Mouse (Mus musculus): ENCODE measurements around the gene Sgms1. TPM values are rescaled to one million over a fixed set of nuclear protein-coding genes. Genes with fewer than 3 reads are reported as not detected.

Sgms1 gene
- polyA plus RNA-seq, 1 experiment from 2014 or later = 45.0 TPM

DNA sequence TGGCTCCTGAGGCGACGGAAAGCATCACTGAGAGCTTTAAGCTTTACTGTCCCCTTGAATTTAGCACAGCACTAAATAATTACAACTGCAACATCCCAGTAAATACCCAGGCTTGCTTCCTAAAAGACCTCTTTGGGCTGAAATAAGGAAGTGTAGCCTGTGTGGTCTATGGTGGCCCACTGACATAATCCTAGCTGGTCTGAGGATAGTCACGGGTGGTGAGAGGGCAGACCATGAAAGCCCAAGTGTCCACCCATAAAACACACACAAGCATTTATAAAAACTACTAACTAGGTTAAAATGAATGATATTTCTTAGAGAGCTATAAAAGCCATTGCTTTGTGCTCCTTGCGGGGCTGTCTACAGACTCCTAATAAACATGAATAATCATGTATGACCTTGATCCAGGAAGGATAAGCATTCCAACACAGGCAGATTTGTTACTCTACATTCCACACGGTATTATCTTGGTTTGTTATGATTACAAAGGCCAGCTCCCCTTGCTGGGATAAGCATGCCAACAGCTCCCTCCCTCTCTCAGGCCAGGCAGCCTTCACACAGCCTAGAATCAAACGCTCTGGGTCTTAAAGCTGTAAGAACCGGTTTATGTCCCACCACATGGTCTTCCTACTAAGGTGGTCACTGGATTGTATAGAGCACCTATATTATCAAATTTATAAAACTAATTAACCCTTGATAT is 40.4 kb downstream of the Sgms1 start:
- Histone ChIP-seq H3K4me1 (replicated peaks) (peaks cover 57% of the 10 kb centered on the region), H3K9me3 (replicated peaks) (no peaks in the 10 kb centered on the region), H3K4me3 (no peak overlapping the region), H3K4me2 (no peak overlapping the region), H3K27ac (ENCODE audit: poor library complexity, severe bottlenecking) (peak overlapping the region; percentile 79), H3K27me3 (replicated peaks) (no peaks in the 10 kb centered on the region), H3K9ac (no peak overlapping the region), H3K36me3 (0 out of 2 replicates have a peak, but pooled peaks cover 2% of the 10 kb centered on the region)
- 35% methylated on average over 7 of the region's 7 CpGs for WGBS
- peak; percentile 30; the same call in 1 of the 2 replicates for ATAC-seq (ENCODE audit: insufficient number of reproducible peaks, low FRiP score)

GRCm38 (mm10) chr19:32347491-32347890 is 42.0 kb downstream of the Sgms1 start:
- WGBS = 82% methylated on average over 5 of the region's 5 CpGs

DNA sequence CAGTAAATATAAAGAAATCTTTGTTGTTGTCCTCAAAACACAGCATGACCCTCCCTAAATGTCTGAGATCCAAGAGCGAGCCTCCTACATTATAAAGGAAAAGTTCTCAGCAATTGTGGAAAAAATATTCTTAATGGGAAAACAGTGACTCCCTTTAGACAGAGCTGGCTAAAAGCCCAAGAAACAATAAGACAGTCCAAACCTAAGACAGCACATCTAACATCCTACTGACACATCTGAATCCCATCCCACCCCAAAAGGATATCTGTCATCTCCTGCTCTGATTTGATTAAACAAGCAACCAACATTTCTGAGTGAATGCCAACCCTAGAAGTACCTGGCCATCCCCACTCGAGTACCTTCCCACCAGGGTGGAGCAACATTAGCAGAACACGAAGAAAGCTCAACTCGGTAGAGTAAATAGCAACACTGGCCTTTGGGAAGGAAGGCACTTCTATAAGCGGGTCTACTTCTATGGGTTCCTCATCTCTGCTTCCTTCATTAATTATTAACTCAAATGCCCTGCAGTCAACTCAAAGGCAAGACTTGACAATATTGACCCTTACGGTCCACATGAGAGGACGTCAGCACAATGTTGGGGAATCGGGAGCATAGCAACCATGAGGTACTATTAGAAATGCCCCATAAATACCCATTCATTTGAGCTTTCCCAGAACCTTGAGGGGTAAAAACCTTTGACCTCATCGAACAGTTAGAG is 42.7 kb downstream of the Sgms1 start:
- peaks cover 75% of the 10 kb centered on the region for H3K4me1 ChIP-seq (replicated peaks)
- 80% methylated on average over 9 of the region's 9 CpGs for WGBS

More at GRCm38 (mm10) chr19:32347491-32347890, 42.0 kb downstream of the Sgms1 start:
- ATAC-seq (ENCODE audit: insufficient number of reproducible peaks, low FRiP score) = no peak
- H3K9me3 ChIP-seq (replicated peaks) = no peaks in the 10 kb centered on the region
- H3K4me2 ChIP-seq = no peak overlapping the region
- H3K9ac ChIP-seq = no peak overlapping the region
- 0 out of 2 replicates have a peak, but pooled peaks cover 2% of the 10 kb centered on the region for H3K36me3 ChIP-seq
- peaks cover 68% of the 10 kb centered on the region for H3K4me1 ChIP-seq (replicated peaks)
- peak overlapping the region; percentile 83; the same call in 1 of the 2 replicates for H3K27ac ChIP-seq (ENCODE audit: poor library complexity, severe bottlenecking)
- no peaks in the 10 kb centered on the region for H3K27me3 ChIP-seq (replicated peaks)
- no peak overlapping the region for H3K4me3 ChIP-seq

DNA sequence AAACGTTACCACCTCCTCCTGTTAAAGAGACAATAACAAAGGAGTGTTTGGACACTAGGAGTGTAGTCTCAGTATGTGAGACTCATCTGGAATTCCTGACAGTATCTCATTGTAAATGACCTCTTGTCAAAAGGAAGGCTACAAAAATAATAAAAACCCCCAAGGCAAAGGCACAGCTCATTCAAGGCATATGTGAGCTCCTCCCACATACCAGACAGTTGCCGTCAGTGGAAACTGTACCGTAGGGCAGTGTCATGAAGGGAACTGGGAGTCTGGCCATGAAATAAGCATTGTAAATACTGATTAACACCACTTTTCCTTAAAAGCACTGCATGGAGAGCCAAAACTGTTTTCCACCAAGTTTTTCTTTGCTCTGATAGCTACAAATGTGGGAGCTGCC is 43.3 kb downstream of the Sgms1 start:
- Histone ChIP-seq H3K4me2 (no peak overlapping the region), H3K27me3 (replicated peaks) (no peaks in the 10 kb centered on the region), H3K9ac (no peak overlapping the region), H3K27ac (ENCODE audit: poor library complexity, severe bottlenecking) (peak overlapping the region; percentile 83), H3K4me3 (no peak overlapping the region), H3K9me3 (replicated peaks) (no peaks in the 10 kb centered on the region), H3K36me3 (0 out of 2 replicates have a peak, but pooled peaks cover 2% of the 10 kb centered on the region), H3K4me1 (replicated peaks) (peaks cover 80% of the 10 kb centered on the region)
- peak; percentile 79 for ATAC-seq (ENCODE audit: insufficient number of reproducible peaks, low FRiP score)
- 19% methylated on average over 3 of the region's 3 CpGs for WGBS

More for the DNA sequence above, 42.7 kb downstream of the Sgms1 start:
- Histone ChIP-seq H3K27me3 (replicated peaks) (no peaks in the 10 kb centered on the region), H3K27ac (ENCODE audit: poor library complexity, severe bottlenecking) (peak overlapping the region; percentile 83), H3K9me3 (replicated peaks) (no peaks in the 10 kb centered on the region), H3K4me3 (no peak overlapping the region), H3K4me2 (0 out of 2 replicates have a peak overlapping the region, but pooled peaks have one; percentile 4), H3K36me3 (0 out of 2 replicates have a peak, but pooled peaks cover 2% of the 10 kb centered on the region), H3K9ac (no peak overlapping the region)
- ATAC-seq (ENCODE audit: insufficient number of reproducible peaks, low FRiP score) = no peak

DNA sequence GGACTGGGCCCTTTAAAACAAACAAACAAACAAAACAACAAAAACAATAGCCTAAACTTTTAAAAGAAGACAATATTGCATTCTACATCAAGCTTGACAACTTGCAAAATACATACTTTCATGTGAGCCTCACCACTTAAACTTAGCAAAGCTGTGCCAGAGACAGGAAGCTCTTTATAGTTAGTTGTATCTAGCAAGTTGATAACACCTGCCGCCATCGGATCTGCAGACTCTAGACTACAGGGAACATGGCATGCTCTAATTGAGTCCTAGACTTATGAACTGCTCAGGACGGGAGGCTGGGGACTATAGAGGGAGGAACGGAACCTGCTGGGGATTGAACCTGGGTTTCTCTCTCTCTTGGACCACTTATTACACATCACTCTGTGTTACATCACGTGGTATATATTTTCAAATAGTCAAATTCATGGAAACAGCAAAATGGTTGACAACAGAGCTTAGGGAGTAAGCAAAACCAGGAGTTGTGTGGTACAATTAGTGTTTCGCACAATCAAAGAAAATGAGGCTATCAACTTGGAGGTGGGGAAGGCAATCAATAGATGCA is 44.3 kb downstream of the Sgms1 start:
- Histone ChIP-seq H3K4me3 (no peak overlapping the region), H3K9me3 (replicated peaks) (no peaks in the 10 kb centered on the region), H3K4me2 (no peak overlapping the region), H3K4me1 (replicated peaks) (peaks cover 84% of the 10 kb centered on the region), H3K9ac (no peak overlapping the region), H3K36me3 (0 out of 2 replicates have a peak, but pooled peaks cover under 1% of the 10 kb centered on the region), H3K27me3 (replicated peaks) (no peaks in the 10 kb centered on the region), H3K27ac (ENCODE audit: poor library complexity, severe bottlenecking) (peak overlapping the region; percentile 83)
- no peak for ATAC-seq (ENCODE audit: insufficient number of reproducible peaks, low FRiP score)
- WGBS = 49% methylated on average over 6 of the region's 6 CpGs

GRCm38 (mm10) chr19:32344738-32345121 is 44.8 kb downstream of the Sgms1 start:
- no peak overlapping the region for H3K9ac ChIP-seq
- no peaks in the 10 kb centered on the region for H3K36me3 ChIP-seq
- H3K4me3 ChIP-seq = no peak overlapping the region
- H3K27me3 ChIP-seq (replicated peaks) = no peaks in the 10 kb centered on the region
- 14% methylated on average over 4 of the region's 4 CpGs for WGBS
- no peak for ATAC-seq (ENCODE audit: insufficient number of reproducible peaks, low FRiP score)
- peak overlapping the region; percentile 83 for H3K27ac ChIP-seq (ENCODE audit: poor library complexity, severe bottlenecking)
- H3K9me3 ChIP-seq (replicated peaks) = no peaks in the 10 kb centered on the region
- peaks cover 87% of the 10 kb centered on the region for H3K4me1 ChIP-seq (replicated peaks)
- H3K4me2 ChIP-seq = peak overlapping the region; percentile 59

- peak overlapping the region; percentile 59 for H3K4me2 ChIP-seq
These were observed 45.4 kb downstream of the Sgms1 start for GRCm38 (mm10) chr19:32343937-32344737.

DNA sequence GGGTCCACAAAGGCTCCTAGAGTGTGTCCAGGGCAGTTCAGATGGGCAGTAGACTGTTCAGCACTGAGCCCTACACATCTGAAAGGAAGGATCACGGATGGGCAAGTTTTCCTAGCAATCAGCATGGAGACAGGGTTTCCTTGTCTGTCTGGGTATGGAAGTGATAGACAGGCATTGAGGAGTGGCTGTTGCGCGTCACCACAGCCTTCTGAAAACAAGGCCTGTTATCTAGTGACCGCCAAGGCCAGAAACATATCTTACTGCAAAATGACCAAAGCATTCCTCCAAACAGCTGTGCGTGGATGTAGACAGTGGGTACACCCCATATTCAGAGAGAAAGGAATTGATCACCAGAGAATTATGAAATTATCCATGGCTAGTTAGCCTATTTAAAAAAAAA is 47.1 kb downstream of the Sgms1 start:
- ATAC-seq (ENCODE audit: insufficient number of reproducible peaks, low FRiP score) = peak; percentile 43; the same call in 1 of the 2 replicates
- H3K4me2 ChIP-seq = no peak overlapping the region

More at GRCm38 (mm10) chr19:32343937-32344737, 45.4 kb downstream of the Sgms1 start:
- peak overlapping the region; percentile 59 for H3K9ac ChIP-seq
- H3K36me3 ChIP-seq = peaks cover under 1% of the 10 kb centered on the region; the same call in 1 of the 2 replicates
- H3K4me1 ChIP-seq (replicated peaks) = peaks cover 87% of the 10 kb centered on the region
- 12% methylated on average over 17 of the region's 17 CpGs for WGBS
- ATAC-seq (ENCODE audit: insufficient number of reproducible peaks, low FRiP score) = no peak
- H3K9me3 ChIP-seq (replicated peaks) = no peaks in the 10 kb centered on the region
- H3K27ac ChIP-seq (ENCODE audit: poor library complexity, severe bottlenecking) = peak overlapping the region; percentile 83
- H3K4me3 ChIP-seq = peak overlapping the region; percentile 15; the same call in 1 of the 2 replicates
- no peaks in the 10 kb centered on the region for H3K27me3 ChIP-seq (replicated peaks)

DNA sequence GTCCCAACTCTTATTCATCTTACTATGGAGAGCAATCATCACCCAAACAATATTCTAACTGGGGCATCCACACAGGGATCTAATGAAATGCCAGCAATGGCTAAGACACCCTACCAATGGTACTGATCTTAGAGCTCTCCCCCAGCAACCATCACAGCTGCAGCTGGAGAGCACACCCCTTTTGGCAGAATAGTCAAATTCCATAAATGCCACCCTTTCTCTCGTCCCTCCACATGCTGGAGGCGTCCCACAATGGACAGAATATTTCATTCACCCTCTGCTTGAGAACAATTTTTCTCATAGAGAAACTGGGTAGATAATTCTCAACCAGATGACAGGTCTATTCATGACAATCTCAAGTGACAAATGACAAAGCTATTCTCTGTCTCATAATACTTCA is 48.4 kb downstream of the Sgms1 start:
- H3K27me3 ChIP-seq (replicated peaks) = no peaks in the 10 kb centered on the region
- H3K4me2 ChIP-seq = peak overlapping the region; percentile 16
- 28% methylated on average over 2 of the region's 2 CpGs for WGBS
- H3K4me3 ChIP-seq = no peak overlapping the region
- peaks cover 2% of the 10 kb centered on the region; the same call in 1 of the 2 replicates for H3K36me3 ChIP-seq
- H3K4me1 ChIP-seq (replicated peaks) = peaks cover 76% of the 10 kb centered on the region
- no peaks in the 10 kb centered on the region for H3K9me3 ChIP-seq (replicated peaks)
- no peak overlapping the region for H3K9ac ChIP-seq
- no peak for ATAC-seq (ENCODE audit: insufficient number of reproducible peaks, low FRiP score)
- H3K27ac ChIP-seq (ENCODE audit: poor library complexity, severe bottlenecking) = peak overlapping the region; percentile 81

More for the DNA sequence above, 47.1 kb downstream of the Sgms1 start:
- no peaks in the 10 kb centered on the region for H3K27me3 ChIP-seq (replicated peaks)
- H3K4me1 ChIP-seq (replicated peaks) = peaks cover 82% of the 10 kb centered on the region
- peak overlapping the region; percentile 84 for H3K27ac ChIP-seq (ENCODE audit: poor library complexity, severe bottlenecking)
- no peaks in the 10 kb centered on the region for H3K9me3 ChIP-seq (replicated peaks)
- peaks cover 2% of the 10 kb centered on the region; the same call in 1 of the 2 replicates for H3K36me3 ChIP-seq
- 0 out of 2 replicates have a peak overlapping the region, but pooled peaks have one; percentile 6 for H3K9ac ChIP-seq
- 7% methylated on average over 5 of the region's 5 CpGs for WGBS
- no peak overlapping the region for H3K4me3 ChIP-seq

DNA sequence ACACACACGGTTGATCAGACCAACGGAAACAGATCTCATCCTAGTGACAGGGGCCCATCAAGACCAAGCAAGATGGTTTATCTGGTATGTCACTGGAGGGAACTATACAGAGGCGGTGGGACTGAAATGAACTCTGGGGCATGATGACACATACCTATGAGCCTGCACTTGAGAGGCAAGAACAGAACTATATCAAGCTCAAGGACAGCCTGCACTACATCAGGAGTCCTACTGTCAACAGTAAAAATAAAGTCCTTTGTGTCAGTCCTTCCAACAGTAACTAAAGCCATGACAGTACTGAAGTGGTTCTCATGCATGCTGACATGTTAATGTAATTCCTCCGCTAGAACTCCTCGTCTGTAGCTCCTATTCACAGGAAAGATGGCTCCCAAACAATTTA is 49.3 kb downstream of the Sgms1 start:
- Histone ChIP-seq H3K4me3 (no peak overlapping the region), H3K36me3 (peaks cover 2% of the 10 kb centered on the region; the same call in 1 of the 2 replicates), H3K9me3 (replicated peaks) (no peaks in the 10 kb centered on the region), H3K4me2 (peak overlapping the region; percentile 13; the same call in 1 of the 2 replicates), H3K27me3 (replicated peaks) (no peaks in the 10 kb centered on the region), H3K27ac (ENCODE audit: poor library complexity, severe bottlenecking) (peak overlapping the region; percentile 81), H3K4me1 (replicated peaks) (peaks cover 73% of the 10 kb centered on the region), H3K9ac (no peak overlapping the region)
- WGBS = 48% methylated on average over 5 of the region's 5 CpGs
- ATAC-seq (ENCODE audit: insufficient number of reproducible peaks, low FRiP score) = peak; percentile 42; the same call in 1 of the 2 replicates
